Mouse (Mus musculus): ENCODE results near the gene Gm9844. TPM values are rescaled to one million over a fixed set of nuclear protein-coding genes. Genes with fewer than 3 reads are reported as not detected.

The Gm9844 gene
- polyA plus RNA-seq, 1 experiment from 2014 or later = 24.8 TPM

GRCm38 (mm10) chr7:24850162-24850561 is 11.9 kb upstream of the Gm9844 start:
- H3K9me3 ChIP-seq = no peaks in the 10 kb centered on the region
- H3K27ac ChIP-seq (replicated peaks) = no peak overlapping the region
- H3K9ac ChIP-seq (replicated peaks) = no peak overlapping the region
- no peak for ATAC-seq (ENCODE audit: low FRiP score, low read depth)
- no peaks in the 10 kb centered on the region for H3K36me3 ChIP-seq
- no peak overlapping the region for H3K4me2 ChIP-seq (replicated peaks)
- H3K4me3 ChIP-seq = no peak overlapping the region
- H3K4me1 ChIP-seq = peaks cover 4% of the 10 kb centered on the region; the same call in 1 of the 2 replicates
- no peaks in the 10 kb centered on the region for H3K27me3 ChIP-seq
- WGBS = 20% methylated on average over 5 of the region's 5 CpGs

DNA sequence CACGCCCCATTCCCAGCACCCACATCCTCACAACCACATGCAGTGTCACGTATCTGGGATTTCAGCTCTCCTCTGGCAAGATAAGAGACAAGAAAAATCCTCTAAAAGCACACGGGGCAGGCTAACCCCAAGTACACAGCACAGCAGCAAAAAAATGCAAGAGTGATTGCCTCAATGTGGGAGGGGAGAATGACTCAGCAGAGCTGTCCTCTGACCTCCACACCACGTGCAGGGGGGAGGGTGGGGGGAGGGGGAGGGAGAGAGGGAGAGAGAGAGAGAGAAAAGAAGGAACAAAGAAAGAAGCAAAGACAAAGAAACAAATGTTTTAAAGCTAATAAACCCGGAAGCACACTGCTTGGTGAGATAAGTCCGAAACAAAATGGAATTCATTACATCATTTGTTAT is 11.1 kb upstream of the Gm9844 start:
- Histone ChIP-seq H3K4me1 (peaks cover 1% of the 10 kb centered on the region; the same call in 1 of the 2 replicates), H3K4me3 (no peak overlapping the region), H3K4me2 (replicated peaks) (no peak overlapping the region), H3K27ac (replicated peaks) (no peak overlapping the region), H3K27me3 (no peaks in the 10 kb centered on the region), H3K9me3 (no peaks in the 10 kb centered on the region), H3K9ac (replicated peaks) (no peak overlapping the region), H3K36me3 (no peaks in the 10 kb centered on the region)
- 0 out of 2 replicates have a peak, but pooled peaks have one; percentile 27 for ATAC-seq (ENCODE audit: low FRiP score, low read depth)
- WGBS = 40% methylated on average over 6 of the region's 6 CpGs

DNA sequence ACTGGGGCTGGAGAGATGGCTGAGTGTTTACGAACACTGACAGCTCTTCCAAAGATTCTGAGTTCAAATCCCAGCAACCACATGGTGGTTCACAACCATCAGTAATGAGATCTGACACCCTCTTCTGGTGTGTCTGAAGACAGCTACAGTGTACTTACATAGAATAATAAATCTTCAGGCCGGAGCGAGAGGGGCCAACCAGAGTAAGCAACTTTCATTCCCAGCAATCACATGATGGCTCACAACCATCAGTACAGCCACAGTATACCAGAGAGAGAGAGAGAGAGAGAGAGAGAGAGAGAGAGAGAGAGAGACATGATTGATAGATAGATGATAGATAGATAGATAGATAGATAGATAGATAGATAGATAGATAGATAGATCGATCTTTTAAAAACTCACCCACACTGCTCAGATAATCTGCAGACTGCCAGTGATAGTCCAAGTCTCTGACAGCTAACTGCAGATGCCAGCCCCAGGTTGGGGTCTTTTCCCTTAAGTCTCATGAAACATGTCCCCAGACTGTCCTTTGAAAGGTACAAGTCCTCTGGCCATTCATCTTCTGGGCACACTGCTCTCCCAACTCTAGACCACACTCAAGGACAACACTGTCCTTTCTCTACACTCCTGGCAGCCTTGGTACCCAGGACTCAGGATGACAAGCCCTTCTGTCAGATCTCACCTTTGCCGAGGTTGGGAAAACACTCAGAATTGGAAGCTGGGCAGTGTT is 10.3 kb upstream of the Gm9844 start:
- H3K4me3 ChIP-seq = no peak overlapping the region
- ATAC-seq (ENCODE audit: low FRiP score, low read depth) = no peak
- no peaks in the 10 kb centered on the region for H3K9me3 ChIP-seq
- H3K36me3 ChIP-seq = no peaks in the 10 kb centered on the region
- no peak overlapping the region for H3K9ac ChIP-seq (replicated peaks)
- WGBS = 89% methylated on average over 5 of the region's 5 CpGs
- no peaks in the 10 kb centered on the region for H3K27me3 ChIP-seq
- H3K4me1 ChIP-seq = 0 out of 2 replicates have a peak, but pooled peaks cover 1% of the 10 kb centered on the region
- no peak overlapping the region for H3K4me2 ChIP-seq (replicated peaks)
- no peak overlapping the region for H3K27ac ChIP-seq (replicated peaks)

GRCm38 (mm10) chr7:24852557-24853232 is 9.3 kb upstream of the Gm9844 start:
- no peak overlapping the region for H3K4me3 ChIP-seq
- no peak overlapping the region for H3K9ac ChIP-seq (replicated peaks)
- H3K9me3 ChIP-seq = no peaks in the 10 kb centered on the region
- no peak overlapping the region for H3K27ac ChIP-seq (replicated peaks)
- WGBS = 81% methylated on average over 8 of the region's 8 CpGs
- no peaks in the 10 kb centered on the region for H3K27me3 ChIP-seq
- no peak for ATAC-seq (ENCODE audit: low FRiP score, low read depth)
- H3K36me3 ChIP-seq = no peaks in the 10 kb centered on the region
- H3K4me1 ChIP-seq = 0 out of 2 replicates have a peak, but pooled peaks cover 2% of the 10 kb centered on the region
- H3K4me2 ChIP-seq (replicated peaks) = no peak overlapping the region

DNA sequence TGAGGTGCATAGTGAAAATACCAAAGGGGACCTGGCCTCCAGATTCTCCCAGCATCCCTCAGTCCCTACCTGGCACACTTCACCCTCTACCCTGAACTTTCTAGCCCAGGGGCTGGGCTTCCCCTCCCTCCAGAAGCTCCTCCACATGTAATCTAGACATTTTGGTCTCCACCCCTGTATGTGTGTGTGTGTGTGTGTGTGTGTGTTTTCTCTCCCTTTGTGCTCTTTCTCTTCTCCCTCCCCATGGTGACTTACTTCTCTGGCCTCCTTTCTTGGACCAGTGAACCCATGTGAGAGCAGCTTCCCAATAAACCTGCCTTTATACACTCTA is 8.8 kb upstream of the Gm9844 start:
- no peaks in the 10 kb centered on the region for H3K36me3 ChIP-seq
- H3K4me1 ChIP-seq = 0 out of 2 replicates have a peak, but pooled peaks cover 2% of the 10 kb centered on the region
- H3K9me3 ChIP-seq = no peaks in the 10 kb centered on the region
- H3K4me2 ChIP-seq (replicated peaks) = no peak overlapping the region
- no peak overlapping the region for H3K9ac ChIP-seq (replicated peaks)
- ATAC-seq (ENCODE audit: low FRiP score, low read depth) = no peak
- no peaks in the 10 kb centered on the region for H3K27me3 ChIP-seq
- no peak overlapping the region for H3K4me3 ChIP-seq
- no peak overlapping the region for H3K27ac ChIP-seq (replicated peaks)

GRCm38 (mm10) chr7:24853695-24854094 is 8.3 kb upstream of the Gm9844 start:
- Histone ChIP-seq H3K4me2 (replicated peaks) (no peak overlapping the region), H3K4me1 (0 out of 2 replicates have a peak, but pooled peaks cover 2% of the 10 kb centered on the region), H3K27me3 (no peaks in the 10 kb centered on the region), H3K9me3 (no peaks in the 10 kb centered on the region), H3K36me3 (no peaks in the 10 kb centered on the region), H3K27ac (replicated peaks) (no peak overlapping the region), H3K4me3 (no peak overlapping the region), H3K9ac (replicated peaks) (no peak overlapping the region)
- WGBS = 46% methylated on average over 7 of the region's 7 CpGs
- no peak for ATAC-seq (ENCODE audit: low FRiP score, low read depth)

DNA sequence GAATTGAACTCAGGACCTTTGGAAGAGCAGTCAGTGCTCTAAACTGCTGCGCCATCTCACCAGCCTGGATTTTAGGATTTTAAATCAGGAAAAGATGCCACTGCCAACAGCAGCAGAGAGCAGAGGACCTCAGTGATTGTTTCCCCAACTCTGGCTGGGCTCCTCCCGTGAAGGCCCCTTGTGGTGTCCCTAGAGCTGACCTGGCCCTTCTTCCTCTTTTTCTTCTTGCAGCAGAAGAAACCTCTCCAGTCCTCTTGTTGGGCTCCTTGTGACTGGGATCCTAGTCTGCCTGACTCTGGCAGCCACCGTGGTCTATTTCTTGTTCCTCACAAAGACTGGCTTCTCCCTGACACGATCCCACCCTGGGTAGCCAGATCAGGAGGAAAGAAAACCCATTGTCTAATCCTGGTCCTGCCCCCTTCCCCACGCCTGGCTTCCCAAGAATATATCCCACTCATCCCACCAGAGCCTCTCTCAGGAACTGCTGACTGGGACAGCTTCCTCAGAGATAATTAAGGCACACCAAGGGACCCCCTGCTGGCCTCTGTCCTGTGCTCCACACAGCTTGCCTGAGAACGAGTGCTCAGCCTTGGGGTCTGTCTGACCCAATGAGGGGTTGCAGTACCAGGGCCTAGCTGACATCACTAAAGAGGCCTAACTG is 5.4 kb upstream of the Gm9844 start:
- no peak overlapping the region for H3K27ac ChIP-seq (replicated peaks)
- H3K27me3 ChIP-seq = no peaks in the 10 kb centered on the region
- H3K9me3 ChIP-seq = no peaks in the 10 kb centered on the region
- H3K4me1 ChIP-seq = 0 out of 2 replicates have a peak, but pooled peaks cover 2% of the 10 kb centered on the region
- H3K4me2 ChIP-seq (replicated peaks) = no peak overlapping the region
- ATAC-seq (ENCODE audit: low FRiP score, low read depth) = no peak
- H3K36me3 ChIP-seq = no peaks in the 10 kb centered on the region
- no peak overlapping the region for H3K9ac ChIP-seq (replicated peaks)
- no peak overlapping the region for H3K4me3 ChIP-seq
- 30% methylated on average over 6 of the region's 6 CpGs for WGBS

DNA sequence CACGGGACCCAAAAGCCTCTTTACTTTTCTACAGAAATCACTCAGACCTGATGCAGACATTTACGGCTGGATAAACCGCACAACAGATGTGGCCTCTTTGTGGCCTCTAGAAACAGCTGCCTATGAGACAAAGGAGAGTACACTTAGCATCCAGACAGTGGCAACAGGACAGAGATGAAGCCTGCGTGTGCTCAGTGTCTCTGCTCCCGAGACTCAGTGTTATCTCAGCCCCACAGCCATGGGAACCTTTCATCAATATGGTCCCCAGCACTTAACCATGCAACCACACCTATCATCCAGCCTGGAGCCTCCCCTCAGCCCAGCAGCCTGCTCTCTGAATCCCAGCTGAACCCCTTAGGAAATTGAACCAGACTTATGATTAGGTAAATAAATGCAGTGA is 2.8 kb upstream of the Gm9844 start:
- Histone ChIP-seq H3K4me3 (no peak overlapping the region), H3K27me3 (no peaks in the 10 kb centered on the region), H3K4me1 (0 out of 2 replicates have a peak, but pooled peaks cover 2% of the 10 kb centered on the region), H3K36me3 (no peaks in the 10 kb centered on the region), H3K27ac (replicated peaks) (no peak overlapping the region), H3K9ac (replicated peaks) (no peak overlapping the region), H3K4me2 (replicated peaks) (no peak overlapping the region), H3K9me3 (no peaks in the 10 kb centered on the region)
- WGBS = 80% methylated on average over 5 of the region's 5 CpGs
- ATAC-seq (ENCODE audit: low FRiP score, low read depth) = no peak

DNA sequence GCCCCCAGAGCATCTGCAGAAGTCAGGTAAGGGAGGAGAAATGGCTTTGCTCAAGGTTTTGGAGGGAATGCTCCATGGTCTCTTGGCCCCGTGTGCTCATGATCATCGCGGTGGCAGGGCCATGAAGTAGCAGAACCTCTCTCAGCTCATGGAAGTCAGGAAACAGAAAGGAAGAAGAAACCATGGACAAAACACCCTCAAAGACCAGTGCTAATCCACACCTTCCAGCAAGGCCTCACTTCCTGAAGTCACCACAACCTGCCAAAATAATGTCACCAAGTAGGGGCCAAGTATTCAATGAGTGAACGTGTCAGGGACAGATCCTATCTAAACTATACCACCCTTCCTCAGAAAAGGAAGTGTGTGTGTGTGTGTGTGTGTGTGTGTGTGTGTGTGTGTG is 840 bp downstream of the Gm9844 start:
- 96% methylated on average over 4 of the region's 4 CpGs for WGBS
- Histone ChIP-seq H3K9me3 (no peaks in the 10 kb centered on the region), H3K36me3 (no peaks in the 10 kb centered on the region), H3K4me1 (no peaks in the 10 kb centered on the region), H3K4me2 (replicated peaks) (no peak overlapping the region), H3K4me3 (no peak overlapping the region), H3K27me3 (peaks cover 12% of the 10 kb centered on the region; the same call in 1 of the 2 replicates), H3K27ac (replicated peaks) (no peak overlapping the region), H3K9ac (replicated peaks) (no peak overlapping the region)
- no peak for ATAC-seq (ENCODE audit: low FRiP score, low read depth)

DNA sequence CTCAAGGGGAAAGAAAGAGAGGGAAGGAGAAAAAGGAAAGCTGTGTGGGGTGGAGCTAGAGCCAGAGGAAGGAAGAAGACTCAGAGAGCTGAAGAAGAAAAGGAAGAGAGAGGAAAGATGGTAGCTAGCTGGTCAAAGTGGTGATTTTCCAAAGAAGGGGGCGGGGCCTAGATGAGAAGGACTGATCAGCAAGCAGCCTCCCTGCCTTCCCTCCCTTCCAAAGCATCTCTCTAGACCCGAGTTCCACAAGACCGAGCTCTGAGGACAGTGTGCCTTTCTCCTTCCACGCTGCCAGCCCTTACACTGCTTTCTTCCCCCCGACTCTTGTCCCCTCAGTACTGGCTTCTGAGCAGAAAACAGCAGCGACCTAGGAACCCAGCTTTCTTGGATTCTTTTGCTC is 2.1 kb downstream of the Gm9844 start:
- no peak overlapping the region for H3K4me3 ChIP-seq
- WGBS = 35% methylated on average over 6 of the region's 6 CpGs
- no peaks in the 10 kb centered on the region for H3K9me3 ChIP-seq
- no peak overlapping the region for H3K9ac ChIP-seq (replicated peaks)
- H3K27me3 ChIP-seq = peaks cover 12% of the 10 kb centered on the region; the same call in 1 of the 2 replicates
- peaks cover 6% of the 10 kb centered on the region for H3K4me1 ChIP-seq
- no peak overlapping the region for H3K4me2 ChIP-seq (replicated peaks)
- H3K27ac ChIP-seq (replicated peaks) = no peak overlapping the region
- no peak for ATAC-seq (ENCODE audit: low FRiP score, low read depth)
- H3K36me3 ChIP-seq = no peaks in the 10 kb centered on the region

DNA sequence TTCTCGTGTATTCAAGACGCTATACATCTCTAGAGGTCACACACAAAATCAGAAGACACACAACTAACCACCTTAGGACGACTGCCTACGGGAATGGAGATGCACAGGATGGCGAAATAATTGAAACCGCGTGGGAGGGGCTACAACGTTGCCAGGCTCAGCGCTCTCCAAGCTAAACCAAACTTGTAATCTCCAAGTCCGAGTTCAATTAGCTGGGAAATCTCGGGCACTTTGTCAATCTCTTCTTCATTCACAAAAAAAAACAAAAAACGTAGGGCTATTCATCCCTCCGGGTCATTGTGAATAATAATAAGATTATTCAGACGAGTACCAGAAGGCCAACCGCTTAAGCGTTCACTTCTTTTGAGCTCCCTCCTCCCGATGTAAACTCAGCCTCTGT is 7.1 kb downstream of the Gm9844 start:
- Histone ChIP-seq H3K4me1 (peaks cover 10% of the 10 kb centered on the region), H3K27ac (replicated peaks) (no peak overlapping the region), H3K4me3 (no peak overlapping the region), H3K36me3 (no peaks in the 10 kb centered on the region), H3K9ac (replicated peaks) (no peak overlapping the region), H3K4me2 (replicated peaks) (no peak overlapping the region), H3K9me3 (peaks cover 3% of the 10 kb centered on the region; the same call in 1 of the 2 replicates), H3K27me3 (peaks cover 33% of the 10 kb centered on the region)
- WGBS = 43% methylated on average over 17 of the region's 17 CpGs
- no peak for ATAC-seq (ENCODE audit: low FRiP score, low read depth)

GRCm38 (mm10) chr7:24869532-24870165 is 7.6 kb downstream of the Gm9844 start, which contains the start of the genes Lypd4 and Dmrtc2:
TSS of gene Lypd4 (minus strand) at chr7:24869941.
TSS of gene Dmrtc2 (plus strand) at chr7:24870057.
- Histone ChIP-seq H3K36me3 (no peaks in the 10 kb centered on the region), H3K9ac (replicated peaks) (no peak within 1 kb of the TSS), H3K4me1 (peaks cover 10% of the 10 kb centered on the region), H3K4me2 (replicated peaks) (no peak within 1 kb of the TSS), H3K4me3 (no peak within 1 kb of the TSS), H3K9me3 (peaks cover 3% of the 10 kb centered on the region; the same call in 1 of the 2 replicates), H3K27ac (replicated peaks) (no peak within 1 kb of the TSS), H3K27me3 (peaks cover 33% of the 10 kb centered on the region)
- whole genome bisulfite sequencing = 62% methylated on average over 39 of the region's 41 CpGs
- ATAC-seq (ENCODE audit: low FRiP score, low read depth) = peak; percentile 44; the same call in 1 of the 2 replicates
